Mouse (Mus musculus): ENCODE data around the gene Espl1. TPM values are rescaled to one million over a fixed set of nuclear protein-coding genes. Genes with fewer than 3 reads are reported as not detected.

Espl1 gene
- polyA plus RNA-seq, 1 experiment, result 45.3 TPM

DNA sequence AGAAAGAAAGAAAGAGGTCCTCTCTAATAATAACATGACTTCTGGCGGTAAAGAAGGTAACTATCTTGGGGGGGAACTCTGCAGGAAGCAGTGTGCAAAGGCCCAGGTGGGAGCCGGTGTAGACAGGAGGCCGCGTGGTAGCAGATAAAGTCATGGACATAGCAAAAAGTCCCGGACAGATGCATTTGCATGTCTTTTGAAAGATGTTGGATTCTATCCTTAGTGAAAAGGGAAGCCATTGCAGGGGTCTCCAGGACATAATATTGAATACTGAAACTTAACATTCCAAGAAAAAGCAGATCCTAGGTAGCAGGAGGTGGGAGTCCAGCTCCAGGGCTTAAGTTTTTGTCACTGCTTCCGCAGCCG, 17.4 kb upstream of the Espl1 start:
- no peaks in the 10 kb centered on the region for H3K27me3 ChIP-seq (ENCODE audit: control insufficient read depth, insufficient read depth, low read length)
- peak overlapping the region; percentile 91 for H3K4me3 ChIP-seq (ENCODE audit: control insufficient read depth, low read depth, low read length)
- peak overlapping the region; percentile 62 for H3K27ac ChIP-seq (ENCODE audit: control insufficient read depth, insufficient read depth, low read depth, low read length)
- H3K4me1 ChIP-seq (ENCODE audit: control insufficient read depth, insufficient read depth, low read length), result peaks cover 11% of the 10 kb centered on the region
- no peak for TF ChIP-seq POLR2A (IDR thresholded peaks at IDR 0.05; ENCODE audit: control insufficient read depth, low read depth, low read length)
- no peak for TF ChIP-seq CTCF (IDR thresholded peaks at IDR 0.05; ENCODE audit: control insufficient read depth, insufficient read depth, insufficient replicate concordance, low read depth, low read length)
- H3K36me3 ChIP-seq (ENCODE audit: control insufficient read depth, insufficient read depth, low read length), result no peaks in the 10 kb centered on the region

DNA sequence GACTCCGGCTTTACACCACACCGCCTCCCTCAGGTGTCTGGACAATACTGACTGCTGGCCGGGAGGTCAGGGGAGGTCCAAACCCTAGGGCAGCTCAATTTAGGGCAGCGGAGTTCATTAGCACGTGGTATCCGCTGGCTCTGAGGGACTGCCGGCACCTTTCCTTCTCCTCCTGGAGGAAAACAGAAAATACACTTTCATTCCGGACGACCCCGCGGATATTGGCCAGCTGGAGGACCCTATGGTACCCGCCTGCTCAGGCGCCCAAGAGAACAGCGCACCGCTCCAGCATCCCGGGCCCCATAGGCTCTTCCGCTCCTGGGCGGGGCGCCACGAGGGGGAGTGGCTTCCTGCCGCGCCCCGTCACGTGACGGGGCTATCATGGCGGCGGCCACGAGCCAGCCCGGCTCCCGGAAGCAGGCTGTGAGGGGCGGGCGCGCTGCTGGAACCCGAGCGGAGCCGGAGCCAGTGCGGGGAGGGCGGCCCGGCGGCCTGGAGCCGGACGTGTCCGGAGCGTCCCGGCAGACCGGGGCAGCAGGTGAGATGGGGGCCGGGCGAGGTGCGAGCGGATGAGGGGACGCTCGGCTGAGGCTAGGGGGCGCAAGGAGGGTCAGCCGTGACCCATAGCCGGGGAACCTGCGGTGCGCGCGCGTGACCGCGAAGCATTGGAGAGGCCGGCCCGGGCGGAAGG, 16.8 kb upstream of the Espl1 start, which contains the start of gene Mfsd5:
TSS of gene Mfsd5 (plus strand) at position 363 of the 691 bp plus-strand sequence.
- Histone ChIP-seq H3K27ac (ENCODE audit: control insufficient read depth, insufficient read depth, low read depth, low read length) (peak within 1 kb of the TSS; percentile 73), H3K4me3 (ENCODE audit: control insufficient read depth, low read depth, low read length) (peak within 1 kb of the TSS; percentile 91), H3K4me1 (ENCODE audit: control insufficient read depth, insufficient read depth, low read length) (peaks cover 11% of the 10 kb centered on the region), H3K27me3 (ENCODE audit: control insufficient read depth, insufficient read depth, low read length) (no peaks in the 10 kb centered on the region), H3K36me3 (ENCODE audit: control insufficient read depth, insufficient read depth, low read length) (no peaks in the 10 kb centered on the region)
- TF ChIP-seq CTCF (IDR thresholded peaks at IDR 0.05; ENCODE audit: control insufficient read depth, insufficient read depth, insufficient replicate concordance, low read depth, low read length) (peak; percentile 3; the same call in 1 of the 2 replicates), POLR2A (IDR thresholded peaks at IDR 0.05; ENCODE audit: control insufficient read depth, low read depth, low read length) (peak; percentile 79)

DNA sequence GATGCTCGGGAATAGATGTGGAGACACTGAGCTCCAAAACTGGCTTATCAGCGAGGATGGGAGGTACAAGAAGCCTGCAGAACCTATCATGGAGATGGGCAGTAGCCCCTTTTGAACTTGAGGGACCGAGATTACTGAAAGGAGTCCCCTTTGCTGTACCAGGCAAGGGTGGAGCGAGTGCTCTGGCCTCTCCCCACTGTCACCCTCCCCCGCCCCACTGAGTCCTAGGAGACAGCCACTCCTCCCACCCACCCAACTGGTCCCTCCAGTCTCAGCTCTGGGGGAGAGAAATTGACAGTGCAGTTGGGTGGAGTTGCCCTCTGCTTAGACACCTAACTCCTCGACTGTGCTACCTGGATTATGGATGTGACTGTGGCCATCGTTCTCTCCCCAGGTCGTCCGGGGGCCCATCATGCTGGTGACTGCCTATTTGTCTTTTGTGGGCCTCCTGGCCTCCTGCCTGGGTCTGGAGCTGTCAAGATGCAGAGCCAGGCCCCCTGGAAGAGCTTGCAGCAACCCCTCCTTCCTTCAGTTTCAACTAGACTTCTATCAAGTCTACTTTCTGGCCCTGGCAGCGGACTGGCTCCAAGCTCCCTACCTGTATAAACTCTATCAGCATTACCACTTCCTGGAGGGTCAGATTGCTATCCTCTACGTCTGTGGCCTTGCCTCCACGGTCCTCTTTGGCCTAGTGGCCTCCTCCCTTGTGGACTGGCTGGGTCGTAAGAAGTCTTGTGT, 16.1 kb upstream of the Espl1 start:
- H3K4me1 ChIP-seq (ENCODE audit: control insufficient read depth, insufficient read depth, low read length), result peaks cover 11% of the 10 kb centered on the region
- TF ChIP-seq CTCF (IDR thresholded peaks at IDR 0.05; ENCODE audit: control insufficient read depth, insufficient read depth, insufficient replicate concordance, low read depth, low read length) (no peak), POLR2A (IDR thresholded peaks at IDR 0.05; ENCODE audit: control insufficient read depth, low read depth, low read length) (no peak)
- peak overlapping the region; percentile 91 for H3K4me3 ChIP-seq (ENCODE audit: control insufficient read depth, low read depth, low read length)
- H3K36me3 ChIP-seq (ENCODE audit: control insufficient read depth, insufficient read depth, low read length), result no peaks in the 10 kb centered on the region
- no peaks in the 10 kb centered on the region for H3K27me3 ChIP-seq (ENCODE audit: control insufficient read depth, insufficient read depth, low read length)
- no peak overlapping the region; the same call in 1 of the 2 replicates for H3K27ac ChIP-seq (ENCODE audit: control insufficient read depth, insufficient read depth, low read depth, low read length)

DNA sequence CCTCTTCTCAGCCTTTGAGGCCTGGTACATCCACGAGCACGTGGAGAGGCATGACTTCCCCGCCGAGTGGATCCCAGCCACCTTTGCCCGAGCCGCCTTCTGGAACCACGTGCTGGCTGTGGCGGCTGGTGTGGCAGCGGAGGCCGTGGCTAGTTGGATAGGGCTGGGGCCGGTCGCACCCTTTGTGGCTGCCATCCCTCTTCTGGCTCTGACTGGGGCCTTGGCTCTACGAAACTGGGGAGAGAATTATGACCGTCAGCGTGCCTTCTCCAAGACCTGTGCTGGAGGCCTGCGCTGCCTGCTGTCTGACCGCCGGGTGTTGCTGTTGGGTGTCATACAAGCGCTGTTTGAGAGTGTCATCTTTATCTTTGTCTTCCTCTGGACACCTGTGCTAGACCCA, 15.4 kb upstream of the Espl1 start:
- Histone ChIP-seq H3K27me3 (ENCODE audit: control insufficient read depth, insufficient read depth, low read length) (no peaks in the 10 kb centered on the region), H3K27ac (ENCODE audit: control insufficient read depth, insufficient read depth, low read depth, low read length) (no peak overlapping the region), H3K4me1 (ENCODE audit: control insufficient read depth, insufficient read depth, low read length) (peaks cover 11% of the 10 kb centered on the region), H3K4me3 (ENCODE audit: control insufficient read depth, low read depth, low read length) (no peak overlapping the region), H3K36me3 (ENCODE audit: control insufficient read depth, insufficient read depth, low read length) (no peaks in the 10 kb centered on the region)
- TF ChIP-seq CTCF (IDR thresholded peaks at IDR 0.05; ENCODE audit: control insufficient read depth, insufficient read depth, insufficient replicate concordance, low read depth, low read length), result no peak
- TF ChIP-seq POLR2A (IDR thresholded peaks at IDR 0.05; ENCODE audit: control insufficient read depth, low read depth, low read length), result no peak

DNA sequence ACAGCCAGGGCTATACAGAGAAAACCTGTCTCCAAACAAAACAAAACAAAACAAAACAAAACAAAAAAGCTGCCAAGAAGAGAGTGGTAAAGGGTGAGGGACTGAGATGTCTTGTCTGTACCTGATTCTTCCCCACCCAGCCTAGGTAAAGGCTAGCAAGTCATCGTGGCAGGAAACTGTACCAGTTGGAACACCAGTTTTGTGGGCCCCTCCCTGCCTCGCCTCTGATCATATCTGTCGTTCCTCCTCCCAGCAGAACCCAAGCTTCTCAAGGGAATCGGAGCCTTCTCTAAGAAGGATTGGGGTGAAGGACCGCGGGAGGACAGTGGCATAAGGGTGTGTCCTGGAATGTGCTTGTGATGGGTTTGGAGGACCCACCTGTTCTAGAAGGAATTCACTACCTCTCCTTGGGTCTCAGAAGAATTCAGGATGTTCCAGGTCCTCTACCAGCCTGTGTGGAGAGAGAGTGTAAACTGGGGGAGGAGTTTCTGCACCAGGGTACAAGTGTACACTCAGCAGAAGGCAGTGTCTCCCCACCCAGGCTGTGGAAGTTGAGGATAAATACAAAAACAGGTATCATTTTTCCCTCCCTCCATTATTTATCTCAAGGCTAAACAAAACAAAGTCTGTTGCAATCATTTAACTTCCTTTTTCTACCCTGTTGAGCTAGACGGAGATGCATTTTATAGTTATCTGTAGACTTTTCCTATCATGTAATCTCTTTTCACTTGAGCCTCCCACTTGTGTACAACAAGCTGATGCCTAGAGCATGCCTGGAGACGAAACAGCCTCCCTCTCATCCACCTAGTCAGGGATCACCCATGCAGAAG, 13.4 kb upstream of the Espl1 start:
- Histone ChIP-seq H3K27ac (ENCODE audit: control insufficient read depth, insufficient read depth, low read depth, low read length) (no peak overlapping the region), H3K36me3 (ENCODE audit: control insufficient read depth, insufficient read depth, low read length) (no peaks in the 10 kb centered on the region), H3K4me1 (ENCODE audit: control insufficient read depth, insufficient read depth, low read length) (peaks cover 11% of the 10 kb centered on the region), H3K4me3 (ENCODE audit: control insufficient read depth, low read depth, low read length) (no peak overlapping the region), H3K27me3 (ENCODE audit: control insufficient read depth, insufficient read depth, low read length) (no peaks in the 10 kb centered on the region)
- TF ChIP-seq CTCF (IDR thresholded peaks at IDR 0.05; ENCODE audit: control insufficient read depth, insufficient read depth, insufficient replicate concordance, low read depth, low read length) (no peak), POLR2A (IDR thresholded peaks at IDR 0.05; ENCODE audit: control insufficient read depth, low read depth, low read length) (no peak)

DNA sequence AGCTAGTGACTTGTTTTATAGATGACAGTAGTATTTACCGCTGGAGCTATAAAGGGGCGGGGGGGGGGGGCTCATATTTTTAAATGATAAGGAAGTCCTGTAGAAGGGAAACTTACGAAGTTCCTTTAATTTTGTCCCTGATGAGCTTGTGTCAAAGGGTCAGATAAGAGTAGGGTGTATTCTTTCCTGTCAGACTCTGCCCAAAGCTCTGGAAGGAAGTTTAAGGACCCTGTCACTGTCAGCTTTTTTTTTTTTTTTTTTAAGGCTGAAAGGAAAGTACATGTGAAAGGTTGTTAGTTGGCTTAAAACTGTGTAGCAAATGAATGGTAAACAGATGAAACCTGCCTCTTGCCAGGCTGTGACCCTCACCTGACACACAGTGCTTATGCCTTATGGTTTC, 12.4 kb upstream of the Espl1 start:
- Histone ChIP-seq H3K4me1 (ENCODE audit: control insufficient read depth, insufficient read depth, low read length) (peaks cover 10% of the 10 kb centered on the region), H3K27ac (ENCODE audit: control insufficient read depth, insufficient read depth, low read depth, low read length) (no peak overlapping the region), H3K4me3 (ENCODE audit: control insufficient read depth, low read depth, low read length) (no peak overlapping the region), H3K27me3 (ENCODE audit: control insufficient read depth, insufficient read depth, low read length) (no peaks in the 10 kb centered on the region), H3K36me3 (ENCODE audit: control insufficient read depth, insufficient read depth, low read length) (no peaks in the 10 kb centered on the region)
- no peak for TF ChIP-seq CTCF (IDR thresholded peaks at IDR 0.05; ENCODE audit: control insufficient read depth, insufficient read depth, insufficient replicate concordance, low read depth, low read length)
- no peak for TF ChIP-seq POLR2A (IDR thresholded peaks at IDR 0.05; ENCODE audit: control insufficient read depth, low read depth, low read length)

DNA sequence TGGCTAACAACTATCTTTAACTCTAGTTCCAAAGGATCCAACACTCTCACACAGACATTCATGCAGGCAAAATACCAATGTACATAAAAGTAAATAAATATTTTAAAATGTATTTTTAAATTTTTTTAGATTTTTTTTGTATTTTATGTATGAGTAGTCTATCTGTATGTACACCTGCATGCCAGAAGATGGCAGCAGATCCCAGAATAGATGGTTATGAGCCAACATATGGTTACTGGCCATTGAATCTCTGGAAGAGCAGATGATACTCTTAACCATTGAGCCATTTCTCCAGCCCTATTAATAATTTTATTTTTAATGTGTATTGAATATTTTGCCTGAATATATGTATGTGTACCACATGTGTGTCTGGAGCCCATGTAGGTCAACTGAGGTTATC, 8.7 kb upstream of the Espl1 start:
- no peaks in the 10 kb centered on the region for H3K36me3 ChIP-seq (ENCODE audit: control insufficient read depth, insufficient read depth, low read length)
- no peaks in the 10 kb centered on the region for H3K4me1 ChIP-seq (ENCODE audit: control insufficient read depth, insufficient read depth, low read length)
- no peak overlapping the region for H3K4me3 ChIP-seq (ENCODE audit: control insufficient read depth, low read depth, low read length)
- no peak overlapping the region for H3K27ac ChIP-seq (ENCODE audit: control insufficient read depth, insufficient read depth, low read depth, low read length)
- no peak for TF ChIP-seq POLR2A (IDR thresholded peaks at IDR 0.05; ENCODE audit: control insufficient read depth, low read depth, low read length)
- no peak for TF ChIP-seq CTCF (IDR thresholded peaks at IDR 0.05; ENCODE audit: control insufficient read depth, insufficient read depth, insufficient replicate concordance, low read depth, low read length)
- H3K27me3 ChIP-seq (ENCODE audit: control insufficient read depth, insufficient read depth, low read length), result no peaks in the 10 kb centered on the region

Measured in testis, adult 2 months (tissue).